Mouse (Mus musculus) spleen, adult 2 months (tissue): Measurements from ENCODE around the gene Anxa5. TPM values are rescaled to one million over a fixed set of nuclear protein-coding genes. Genes with fewer than 3 reads are reported as not detected.

ENCODE experiments used
- DNase-seq, 2 experiments: peaks; one replicate each; pipeline versions ENCODE4 v3.0.0 to v3.0.0-alpha.2; 2012 to 2021; ENCODE audit warnings: low spot score in 2 of 2, low read depth in 1 of 2
- H3K27ac ChIP-seq: fragments of 200-500 bp; 2 replicates; pipeline ENCODE4 v1.5.1; 2012; ENCODE audit warnings: low read length, inconsistent platforms; ENCODE audit not compliant: insufficient read depth
- H3K27me3 ChIP-seq: fragments of 200-500 bp; 2 replicates; pipeline ENCODE4 v1.6.1; 2012; ENCODE audit warnings: mild to moderate bottlenecking, moderate library complexity, low read length, inconsistent platforms; ENCODE audit not compliant: control insufficient read depth, insufficient read depth
- H3K36me3 ChIP-seq: fragments of 200-500 bp; 2 replicates; pipeline ENCODE4 v1.6.1; 2012; ENCODE audit warnings: mild to moderate bottlenecking, low read length, inconsistent platforms; ENCODE audit not compliant: control insufficient read depth, insufficient read depth
- H3K4me1 ChIP-seq: fragments of 200-500 bp; 2 replicates; pipeline ENCODE4 v1.6.1; 2011; ENCODE audit warnings: inconsistent platforms; ENCODE audit not compliant: control insufficient read depth, insufficient read depth, insufficient read length
- H3K4me3 ChIP-seq: fragments of 200-500 bp; 2 replicates; pipeline ENCODE4 v1.5.1; 2011; ENCODE audit warnings: mild to moderate bottlenecking, inconsistent platforms; ENCODE audit not compliant: insufficient read depth, insufficient read length; ENCODE audit errors: extremely low read depth
- CTCF ChIP-seq: fragments of 200-500 bp; IDR thresholded peaks from 2 replicates; pipeline ENCODE4 v1.5.1; 2011; ENCODE audit warnings: mild to moderate bottlenecking, inconsistent platforms; ENCODE audit not compliant: insufficient read depth, insufficient read length, insufficient replicate concordance; ENCODE audit errors: extremely low read depth
- POLR2A ChIP-seq: fragments of 200-500 bp; IDR thresholded peaks from 2 replicates; pipeline ENCODE4 v1.6.1; 2011; ENCODE audit warnings: low read depth, low read length, inconsistent platforms
- WGBS: fragments of 180-500 bp; shearing (Covaris S2); methylation state at CpG from one replicate; pipeline ENCODE4 v1.1.7; 2018; 5-methylcytosine and 5-hydroxymethylcytosine counted together
- polyA plus RNA-seq: library from polyadenylated mRNA; depleted of rRNA; stranded (reverse); fragments of >200 nt; gene quantifications from 2 replicates; pipeline ENCODE4 v1.2.3, GENCODE M21; 2012

Gene Anxa5
- polyA plus RNA-seq, 1 experiment = 187 TPM

DNA sequence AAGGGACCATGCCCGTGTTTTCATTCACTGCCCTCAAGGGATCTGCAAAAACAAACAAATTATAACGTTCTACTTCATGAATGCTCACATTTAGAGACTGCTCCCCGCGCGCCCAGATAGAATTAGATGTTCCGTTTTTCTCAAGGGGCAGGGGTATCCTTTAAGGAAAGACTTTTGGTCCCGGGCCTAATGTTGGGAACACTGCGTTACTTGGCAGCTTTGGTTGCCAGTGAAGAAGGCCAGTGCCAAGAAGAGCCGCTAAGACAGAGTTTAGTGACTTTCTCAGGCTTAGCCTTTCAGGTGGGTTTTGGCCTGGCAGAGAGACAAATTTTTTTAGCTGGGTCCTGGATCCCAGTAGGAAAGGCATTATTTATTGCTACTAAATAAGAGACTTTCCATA lies 20.6 kb upstream of the Anxa5 start:
- no peak for DNase-seq
- no peak for TF ChIP-seq CTCF
- no peak for TF ChIP-seq POLR2A
- Histone ChIP-seq H3K27me3 (no peaks in the 10 kb centered on the region), H3K4me3 (no peak overlapping the region), H3K36me3 (no peaks in the 10 kb centered on the region), H3K27ac (no peak overlapping the region), H3K4me1 (no peaks in the 10 kb centered on the region)
- WGBS = 89% methylated on average over 9 of the region's 9 CpGs

DNA sequence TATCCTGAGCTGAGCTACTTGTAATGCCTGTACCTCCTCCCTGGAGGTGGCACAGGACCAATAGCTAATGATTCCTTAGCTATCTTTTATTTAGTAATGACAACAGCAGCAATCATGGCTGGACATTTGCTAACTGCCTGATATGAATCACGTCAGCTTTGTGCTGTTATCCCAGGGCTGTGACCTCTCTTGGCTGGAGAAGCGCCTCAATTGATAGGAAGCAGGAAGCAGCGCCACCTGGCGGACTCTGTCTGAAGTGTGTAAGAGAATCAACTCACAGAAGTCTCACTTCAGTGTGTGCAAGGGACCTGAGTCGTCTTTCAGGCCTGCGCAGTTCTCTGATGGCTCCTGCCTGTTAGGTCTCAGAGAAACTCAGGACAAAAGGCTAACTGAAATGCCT lies 19.7 kb upstream of the Anxa5 start:
- peak; percentile 36 to 71 for DNase-seq
- no peaks in the 10 kb centered on the region for H3K4me1 ChIP-seq
- no peaks in the 10 kb centered on the region for H3K27me3 ChIP-seq
- no peaks in the 10 kb centered on the region for H3K36me3 ChIP-seq
- no peak overlapping the region for H3K4me3 ChIP-seq
- 6% methylated on average over 6 of the region's 6 CpGs for WGBS
- no peak overlapping the region for H3K27ac ChIP-seq
- TF ChIP-seq CTCF = peak; percentile 78; the same call in 1 of the 2 replicates
- TF ChIP-seq POLR2A = no peak

DNA sequence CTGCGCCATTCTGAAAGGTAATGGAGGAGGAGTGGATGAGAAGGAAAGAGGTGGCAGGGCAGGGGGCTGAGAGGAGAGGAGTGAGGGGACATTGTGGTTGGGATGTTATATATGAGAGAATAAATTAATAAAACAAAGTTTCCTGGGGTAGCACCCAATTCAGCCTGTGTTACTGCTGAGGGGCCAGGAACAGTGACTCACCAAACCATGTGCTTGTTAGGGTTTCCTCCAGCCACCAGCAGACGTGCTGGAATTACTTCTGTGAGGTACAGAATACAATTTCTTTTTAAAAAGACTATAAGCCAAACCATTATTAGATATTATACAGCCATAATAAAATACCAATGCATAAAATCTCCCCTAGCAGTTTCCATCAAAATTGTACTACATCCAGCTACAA lies 18.9 kb upstream of the Anxa5 start:
- Histone ChIP-seq H3K27ac (no peak overlapping the region), H3K36me3 (no peaks in the 10 kb centered on the region), H3K4me1 (no peaks in the 10 kb centered on the region), H3K27me3 (no peaks in the 10 kb centered on the region), H3K4me3 (no peak overlapping the region)
- TF ChIP-seq CTCF (no peak), POLR2A (no peak)
- DNase-seq = no peak
- 67% methylated on average over 2 of the region's 2 CpGs for WGBS

DNA sequence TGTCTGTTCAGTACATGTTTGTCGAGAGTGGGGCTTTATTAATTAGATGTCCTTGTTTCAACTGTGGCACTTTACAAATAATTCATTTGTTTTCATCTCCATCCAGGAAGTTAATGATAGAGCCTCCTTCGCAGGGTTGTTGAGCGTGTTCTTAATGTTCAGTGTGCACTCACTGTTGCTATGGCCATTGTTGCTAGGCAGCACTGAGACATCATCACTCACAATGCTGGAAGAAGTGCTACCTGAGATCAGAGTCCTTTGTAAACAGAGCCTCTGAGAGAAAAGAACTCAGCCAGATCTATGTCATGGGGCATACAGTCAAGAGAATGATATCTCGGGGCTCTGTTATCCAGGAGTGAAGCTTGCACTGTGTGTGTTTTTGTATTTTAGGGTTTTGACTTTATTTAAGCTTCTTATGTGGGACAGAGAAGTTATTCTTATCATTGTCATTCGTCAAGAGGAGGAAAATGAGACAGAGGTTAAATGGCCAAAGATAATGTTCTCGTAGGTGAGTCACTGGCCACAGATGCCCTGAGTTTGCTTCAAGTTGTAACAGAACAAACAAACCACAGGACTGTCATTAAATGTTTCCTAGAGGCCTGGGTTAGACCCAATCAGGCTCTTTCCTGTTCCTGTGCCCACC lies 18.1 kb upstream of the Anxa5 start:
- no peak for TF ChIP-seq CTCF
- TF ChIP-seq POLR2A = no peak
- H3K36me3 ChIP-seq = no peaks in the 10 kb centered on the region
- DNase-seq = no peak
- no peaks in the 10 kb centered on the region for H3K27me3 ChIP-seq
- no peak overlapping the region for H3K4me3 ChIP-seq
- H3K27ac ChIP-seq = no peak overlapping the region
- H3K4me1 ChIP-seq = 0 out of 2 replicates have a peak, but pooled peaks cover 2% of the 10 kb centered on the region
- WGBS = 78% methylated on average over 6 of the region's 6 CpGs

DNA sequence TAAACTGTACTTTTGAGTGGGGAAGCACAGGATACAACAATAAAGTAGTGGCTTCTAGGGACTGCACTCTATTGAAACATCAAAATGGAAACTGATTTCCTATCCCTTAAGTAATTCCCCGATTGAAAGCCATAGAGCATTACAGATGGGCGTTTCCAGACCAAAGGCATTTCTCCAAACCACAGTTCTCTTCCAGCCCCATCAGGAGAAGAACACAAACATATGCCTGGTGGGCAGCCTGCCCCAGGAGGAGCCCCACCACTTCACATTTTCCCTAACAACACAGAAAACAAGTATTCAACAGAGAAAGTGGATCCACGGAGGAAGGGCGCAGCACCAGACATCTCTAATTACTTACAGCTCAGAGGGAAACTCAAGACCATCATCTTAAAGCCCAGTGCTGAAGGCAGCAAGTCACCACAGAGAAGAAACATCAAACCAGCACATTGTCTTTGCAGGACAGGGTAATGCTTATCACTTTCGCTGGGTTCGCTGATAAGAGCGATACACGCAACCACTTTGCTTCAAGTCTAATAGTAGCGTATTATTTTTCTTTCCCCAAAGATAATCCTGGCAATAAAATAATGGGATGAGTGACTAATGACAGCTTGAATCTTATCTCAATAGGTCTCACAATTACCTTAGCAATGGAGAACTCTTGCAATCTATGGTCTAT lies 17.2 kb upstream of the Anxa5 start:
- DNase-seq = no peak
- Histone ChIP-seq H3K27me3 (no peaks in the 10 kb centered on the region), H3K4me3 (no peak overlapping the region), H3K36me3 (no peaks in the 10 kb centered on the region), H3K4me1 (0 out of 2 replicates have a peak, but pooled peaks cover 2% of the 10 kb centered on the region), H3K27ac (no peak overlapping the region)
- TF ChIP-seq POLR2A (no peak), CTCF (no peak)
- WGBS = 80% methylated on average over 9 of the region's 9 CpGs

DNA sequence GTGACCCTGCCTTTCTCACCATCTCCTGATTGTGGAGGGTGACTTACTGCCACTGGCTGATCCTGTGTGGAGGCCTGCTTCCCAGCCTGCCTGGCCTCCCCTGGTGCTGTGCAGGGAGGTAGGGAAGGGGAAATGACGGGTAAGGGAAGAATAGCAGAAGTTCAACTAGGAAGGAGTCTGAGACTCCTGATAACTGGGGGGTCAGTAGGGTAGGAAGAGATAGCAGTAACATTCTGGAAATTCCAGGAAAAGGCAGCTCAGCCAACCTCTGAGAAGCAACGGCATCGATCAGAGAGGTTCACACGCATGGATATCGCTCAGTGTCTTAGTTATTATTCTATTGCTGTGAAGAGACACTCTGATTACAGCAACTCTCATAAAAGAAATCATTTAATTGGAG lies 15.8 kb upstream of the Anxa5 start:
- no peak overlapping the region for H3K27ac ChIP-seq
- TF ChIP-seq CTCF (no peak), POLR2A (no peak)
- 0 out of 2 replicates have a peak, but pooled peaks cover 2% of the 10 kb centered on the region for H3K4me1 ChIP-seq
- no peak overlapping the region for H3K4me3 ChIP-seq
- DNase-seq = no peak
- WGBS = 63% methylated on average over 5 of the region's 5 CpGs
- no peaks in the 10 kb centered on the region for H3K36me3 ChIP-seq
- no peaks in the 10 kb centered on the region for H3K27me3 ChIP-seq

DNA sequence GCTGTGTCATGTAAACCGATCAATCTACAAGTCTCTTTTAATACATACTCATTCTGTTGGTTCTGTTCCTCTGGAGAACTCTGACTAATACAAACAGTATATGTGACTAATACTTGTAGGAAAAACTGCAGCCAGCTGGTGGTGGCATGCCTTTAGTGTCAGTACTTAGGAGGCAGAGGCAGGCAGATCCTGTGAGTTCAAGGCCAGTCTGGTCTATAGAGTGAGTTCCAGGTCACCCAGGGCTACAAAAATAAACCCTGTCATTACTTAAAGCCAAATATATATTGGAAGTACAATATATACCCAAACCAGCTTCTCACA lies 13.9 kb upstream of the Anxa5 start:
- Histone ChIP-seq H3K27ac (no peak overlapping the region), H3K36me3 (no peaks in the 10 kb centered on the region), H3K4me3 (no peak overlapping the region), H3K4me1 (0 out of 2 replicates have a peak, but pooled peaks cover 2% of the 10 kb centered on the region), H3K27me3 (no peaks in the 10 kb centered on the region)
- DNase-seq = no peak
- WGBS = 82% methylated on average over 1 of the region's 1 CpGs
- no peak for TF ChIP-seq POLR2A
- TF ChIP-seq CTCF = no peak
